Mouse (Mus musculus) embryonic fibroblast, embryonic 13.5 days (primary cell): ENCODE measurements at regions not wholly inside any gene's neighbourhood (a gene's known extent, or its start where the extent isn't known, plus 50 kb on each side); places are given as distances from the start of the nearest gene placed in this dataset.

Experiments
- H3K27ac ChIP-seq: 2 replicates; pipeline ENCODE4 v1.5.1; 2012; ENCODE audit warnings: low read length, control low read depth, inconsistent platforms; ENCODE audit not compliant: insufficient read depth
- H3K4me1 ChIP-seq: 2 replicates; pipeline ENCODE4 v1.6.1; 2011; ENCODE audit warnings: low read length; ENCODE audit not compliant: control insufficient read depth, insufficient read depth
- H3K4me3 ChIP-seq: 2 replicates; pipeline ENCODE4 v1.5.1; 2011; ENCODE audit warnings: mild to moderate bottlenecking, control low read depth, low read length; ENCODE audit not compliant: insufficient read depth
- CTCF ChIP-seq: IDR thresholded peaks from 2 replicates; pipeline ENCODE4 v1.5.1; 2011; ENCODE audit warnings: mild to moderate bottlenecking, control low read depth, low read length, moderate library complexity, borderline replicate concordance; ENCODE audit not compliant: insufficient read depth
- POLR2A ChIP-seq: IDR thresholded peaks from 2 replicates; pipeline ENCODE4 v1.6.1; 2011; ENCODE audit warnings: low read depth, mild to moderate bottlenecking, control low read depth, low read length, moderate library complexity

DNA sequence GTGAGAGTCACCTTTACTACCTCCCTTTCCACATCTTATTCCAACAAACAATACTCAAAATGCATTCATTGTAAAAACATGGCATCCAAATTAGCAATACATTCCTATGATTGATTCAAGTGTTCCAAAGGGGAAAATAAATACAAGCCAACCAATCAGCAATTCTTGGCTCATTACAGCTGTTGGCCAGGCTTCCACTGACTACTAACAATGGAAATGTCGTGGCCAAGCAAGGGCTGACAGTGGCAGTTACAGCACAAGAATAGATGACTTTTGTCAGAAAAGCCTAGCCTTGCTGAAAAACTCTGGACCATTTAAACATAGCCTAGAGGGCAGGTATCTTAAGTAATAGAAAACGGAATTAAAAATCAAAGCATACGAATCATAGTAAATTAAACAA lies 148.8 kb upstream of the Ift57 start:
- Histone ChIP-seq H3K4me3 (no peak overlapping the region), H3K27ac (no peak overlapping the region), H3K4me1 (no peaks in the 10 kb centered on the region)
- TF ChIP-seq POLR2A (no peak), CTCF (no peak)

DNA sequence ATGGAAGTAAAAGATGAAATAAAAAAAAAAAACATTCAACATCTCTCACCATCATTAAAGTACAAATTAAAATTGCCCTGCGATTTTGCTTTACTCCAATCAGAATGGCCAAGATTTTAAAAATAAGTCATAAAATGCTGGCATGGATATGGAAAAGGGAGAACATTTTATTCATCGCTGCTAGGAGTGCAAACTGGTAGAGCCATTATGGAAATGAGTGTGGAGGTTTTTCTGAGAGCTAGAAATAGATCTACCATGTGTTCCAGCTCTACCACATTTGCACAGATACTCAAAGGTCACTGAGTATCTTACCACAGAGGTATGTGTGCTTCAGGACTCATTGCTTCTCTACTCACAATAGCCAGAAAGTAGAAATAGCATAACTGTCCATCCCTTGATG lies 129.0 kb upstream of the Ift57 start:
- TF ChIP-seq CTCF (no peak), POLR2A (no peak)
- Histone ChIP-seq H3K4me3 (no peak overlapping the region), H3K4me1 (no peaks in the 10 kb centered on the region), H3K27ac (no peak overlapping the region)

DNA sequence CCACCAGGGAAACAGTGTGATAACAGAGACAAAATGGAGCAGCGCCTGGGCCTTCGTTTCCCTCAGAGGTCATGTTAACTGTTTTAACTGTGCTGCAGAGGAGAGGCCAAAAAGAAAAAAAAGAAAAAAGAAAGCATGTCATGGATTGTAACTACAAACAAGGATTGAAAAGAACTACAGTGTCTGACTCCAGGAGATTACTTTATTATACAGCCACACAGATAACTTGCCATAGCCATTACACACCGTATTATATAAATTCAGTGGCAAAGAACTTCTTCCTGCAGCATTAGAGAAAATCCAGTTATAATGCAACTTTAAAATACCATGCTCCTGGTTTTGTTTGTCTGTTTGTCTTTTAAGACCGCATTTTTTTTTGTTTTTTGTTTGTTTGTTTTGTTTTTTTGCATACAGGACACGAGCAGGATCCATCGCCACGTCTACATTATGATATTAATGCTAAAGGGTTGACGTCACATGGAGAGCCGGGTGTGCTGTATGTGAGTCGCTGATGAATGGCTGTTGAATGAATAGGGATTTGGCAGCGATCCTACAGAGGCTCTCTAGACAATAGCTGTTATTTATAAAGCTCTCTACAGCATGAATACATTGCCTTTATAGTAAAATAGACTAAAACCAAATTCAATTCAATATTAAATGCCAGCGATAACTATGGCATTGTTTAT lies 126.4 kb upstream of the Ift57 start:
- H3K4me3 ChIP-seq: no peak overlapping the region
- TF ChIP-seq POLR2A (no peak), CTCF (no peak)
- H3K27ac ChIP-seq: no peak overlapping the region
- H3K4me1 ChIP-seq: no peaks in the 10 kb centered on the region

DNA sequence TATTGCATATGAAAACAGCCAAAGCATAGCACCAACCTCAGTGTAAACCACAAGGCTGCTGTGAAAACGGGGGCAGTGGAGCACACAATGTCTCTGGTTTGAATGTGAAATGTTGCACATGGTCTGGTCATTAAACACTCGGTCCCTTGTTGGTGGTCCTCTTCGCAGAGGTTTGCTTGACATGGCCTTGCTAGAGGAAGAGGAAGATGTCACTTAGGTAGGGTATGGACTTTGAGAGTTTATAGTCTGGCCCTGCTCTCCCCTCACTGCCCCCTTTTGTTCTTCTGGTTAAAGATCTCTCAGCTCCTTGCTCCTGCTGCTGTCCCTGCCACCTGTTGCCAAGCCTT lies 125.9 kb upstream of the Ift57 start:
- no peak for TF ChIP-seq POLR2A
- TF ChIP-seq CTCF: no peak
- Histone ChIP-seq H3K27ac (no peak overlapping the region), H3K4me3 (no peak overlapping the region), H3K4me1 (no peaks in the 10 kb centered on the region)

DNA sequence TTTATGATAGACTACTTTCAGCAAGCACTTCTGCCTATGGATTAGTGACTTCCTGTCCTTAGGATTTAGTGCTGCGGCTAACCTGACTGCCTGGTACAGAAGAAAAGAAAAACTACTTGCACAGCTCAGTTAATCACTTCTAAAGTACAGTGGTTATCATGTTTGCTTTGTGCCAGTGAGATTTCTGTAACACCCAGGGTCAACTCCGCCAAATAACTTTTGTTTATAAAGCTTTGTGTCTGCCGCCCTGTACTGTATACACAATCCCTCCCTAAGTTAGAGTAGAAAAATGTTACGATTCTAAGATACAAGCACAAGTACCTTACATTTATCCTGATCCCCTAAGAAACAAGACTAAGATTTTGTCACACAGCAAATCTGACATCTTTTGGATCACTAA lies 120.1 kb upstream of the Ift57 start:
- no peak overlapping the region for H3K27ac ChIP-seq
- TF ChIP-seq CTCF (no peak), POLR2A (no peak)
- H3K4me3 ChIP-seq: no peak overlapping the region
- H3K4me1 ChIP-seq: no peaks in the 10 kb centered on the region

DNA sequence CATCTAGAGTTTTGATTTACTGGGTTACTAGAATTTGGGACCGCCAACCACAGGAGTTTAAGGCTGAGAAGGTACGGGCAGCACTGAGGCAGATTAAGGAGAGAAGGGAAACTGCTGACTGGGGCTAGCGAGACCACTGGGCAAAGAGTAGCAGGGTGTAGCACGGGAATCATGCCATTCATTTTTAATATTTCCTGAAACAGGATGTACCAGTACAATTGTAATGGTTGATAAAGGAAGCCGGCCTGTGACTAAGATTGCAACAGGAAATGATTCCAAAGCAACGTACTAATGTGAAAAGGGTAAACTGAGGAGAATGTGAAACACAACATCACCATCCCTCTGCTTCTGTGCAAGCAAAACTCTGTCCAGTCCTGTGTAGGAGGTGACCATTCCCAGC lies 118.3 kb upstream of the Ift57 start:
- no peaks in the 10 kb centered on the region for H3K4me1 ChIP-seq
- TF ChIP-seq CTCF: no peak
- TF ChIP-seq POLR2A: no peak
- no peak overlapping the region for H3K4me3 ChIP-seq
- no peak overlapping the region for H3K27ac ChIP-seq

DNA sequence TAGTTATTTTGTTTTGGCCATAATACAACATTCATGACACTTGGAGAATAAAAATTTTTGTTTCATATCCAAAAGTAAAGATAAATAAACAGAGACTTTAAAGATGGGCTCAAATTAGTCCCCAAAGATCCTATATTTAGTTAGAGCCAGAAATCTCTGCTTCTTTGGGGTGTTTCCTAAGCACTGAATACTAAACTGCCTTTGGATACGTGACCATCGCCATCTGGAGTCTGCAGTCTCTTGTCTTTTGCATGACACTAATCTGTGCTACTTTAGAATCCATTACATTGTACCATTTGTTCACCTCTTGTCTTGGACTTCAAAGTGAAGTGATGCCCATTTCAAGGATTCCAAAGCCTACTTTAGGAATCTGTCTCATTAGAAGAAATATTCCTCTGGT lies 92.5 kb upstream of the Ift57 start:
- Histone ChIP-seq H3K4me3 (no peak overlapping the region), H3K27ac (no peak overlapping the region), H3K4me1 (no peaks in the 10 kb centered on the region)
- TF ChIP-seq POLR2A: no peak
- TF ChIP-seq CTCF: no peak

DNA sequence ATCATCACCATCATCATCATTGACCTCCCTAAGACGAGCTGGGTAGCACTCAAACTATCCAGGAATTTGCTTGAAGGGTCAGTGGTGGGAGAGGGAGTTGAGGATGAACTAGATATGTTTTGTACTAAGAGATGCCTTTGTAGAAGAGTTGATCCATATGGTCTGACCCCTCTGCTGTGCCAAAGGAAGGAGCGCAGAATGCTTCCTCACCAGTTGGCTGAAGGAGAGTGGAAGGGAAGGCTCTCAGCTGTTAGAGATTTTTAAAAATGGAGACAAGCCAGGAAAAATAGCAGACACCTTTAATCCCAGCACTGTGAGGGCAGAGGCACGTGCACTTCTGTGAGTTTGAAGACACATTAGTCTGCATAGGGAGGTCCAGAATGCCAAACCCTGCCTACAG lies 84.2 kb upstream of the Ift57 start:
- TF ChIP-seq CTCF: no peak
- TF ChIP-seq POLR2A: no peak
- H3K27ac ChIP-seq: no peak overlapping the region
- H3K4me3 ChIP-seq: no peak overlapping the region
- H3K4me1 ChIP-seq: no peaks in the 10 kb centered on the region

DNA sequence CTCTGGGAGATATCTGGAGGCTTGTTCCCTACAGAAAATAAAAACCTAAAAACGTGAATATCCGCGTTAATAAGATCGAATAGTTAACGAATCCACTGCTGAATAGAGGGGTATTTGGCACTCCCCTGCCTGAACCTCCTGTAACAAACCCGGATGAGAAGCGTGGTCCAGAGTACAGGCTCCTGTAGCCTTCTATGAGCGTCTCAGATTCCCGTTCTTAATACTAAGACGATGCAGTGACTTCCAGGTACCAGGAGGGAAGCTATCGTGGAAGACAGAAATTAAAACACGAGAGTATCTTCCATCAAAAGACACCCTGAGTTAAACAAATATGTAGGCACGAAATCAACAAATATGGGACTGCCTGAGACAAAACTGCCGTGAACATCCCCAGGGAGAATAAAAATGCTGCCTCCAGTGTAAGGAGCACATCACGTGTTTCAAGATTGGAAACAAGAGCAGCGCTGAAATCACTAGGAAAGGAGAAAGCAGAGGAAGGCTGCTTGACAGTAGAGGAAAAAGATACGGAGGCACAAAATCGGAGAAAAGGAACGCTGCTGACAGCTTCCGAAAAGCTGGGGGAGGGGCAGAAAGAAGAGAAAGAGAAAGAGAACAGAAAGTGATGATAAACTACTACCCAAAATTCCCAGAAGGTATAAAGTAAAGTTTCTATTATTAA lies 83.6 kb upstream of the Ift57 start:
- TF ChIP-seq CTCF (no peak), POLR2A (no peak)
- Histone ChIP-seq H3K4me1 (no peaks in the 10 kb centered on the region), H3K4me3 (peak overlapping the region; percentile 35; the same call in 1 of the 2 replicates), H3K27ac (no peak overlapping the region)

DNA sequence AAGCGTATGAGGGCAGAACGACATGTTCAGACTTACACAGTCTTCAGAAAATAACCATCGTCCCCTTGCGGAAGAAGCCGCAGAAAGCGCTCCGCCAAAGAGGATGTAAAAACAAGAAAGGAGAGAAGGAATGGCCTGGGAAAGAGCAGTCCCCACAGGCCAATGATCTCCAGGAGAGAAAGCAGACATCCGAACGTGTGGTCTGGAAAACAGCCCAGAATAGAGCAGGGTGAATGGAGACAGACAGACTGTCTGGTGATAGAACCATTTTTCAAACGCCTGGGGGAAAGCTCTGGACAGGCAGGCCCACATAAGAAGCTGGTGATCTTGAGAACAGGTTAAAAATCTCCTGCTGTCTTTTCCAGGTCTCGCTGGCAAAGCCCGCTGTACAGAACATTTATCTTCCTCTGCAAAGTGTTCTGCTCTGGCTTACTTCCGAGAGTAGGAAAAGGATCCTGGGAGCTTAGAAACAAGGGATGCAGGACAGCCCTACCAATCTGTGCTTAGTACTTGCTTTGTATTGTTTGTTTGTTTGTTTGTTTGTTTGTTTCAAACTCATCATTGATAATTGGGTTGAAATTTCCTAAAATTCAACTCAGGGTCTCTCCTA lies 82.7 kb upstream of the Ift57 start:
- Histone ChIP-seq H3K4me3 (peak overlapping the region; percentile 35; the same call in 1 of the 2 replicates), H3K27ac (peak overlapping the region; percentile 84), H3K4me1 (no peaks in the 10 kb centered on the region)
- TF ChIP-seq POLR2A (no peak), CTCF (no peak)
